Mouse (Mus musculus) layer of hippocampus, postnatal 14 days (tissue): ENCODE results near the gene Vwa3b. TPM values are rescaled to one million over a fixed set of nuclear protein-coding genes. Genes with fewer than 3 reads are reported as not detected.
A peak's percentile ranks its signal among the peaks of the same experiment; 100 is the strongest.

Source experiments
- DNase-seq, 2 experiments: peaks; one replicate each; pipeline ENCODE4 v3.0.0; 2021 to 2022; ENCODE audit warnings: low spot score in 2 of 2, mixed read lengths in 1 of 2
- total RNA-seq, 2 experiments: library from RNA; stranded (reverse); gene quantifications; 2 replicates each; pipeline ENCODE4 v1.2.3; 2021

The Vwa3b gene
- total RNA-seq, 2 experiments from 2014 or later, result 10.5 to 15.0 TPM

- no peak for DNase-seq
Measured at GRCm38 (mm10) chr1:37117964-37118363, 91.6 kb downstream of the Vwa3b start.

GRCm38 (mm10) chr1:37122306-37122705 is 95.9 kb downstream of the Vwa3b start:
- DNase-seq, result peak; percentile 49 to 60

- no peak for DNase-seq
Measured at GRCm38 (mm10) chr1:37122798-37123197, 96.4 kb downstream of the Vwa3b start.

GRCm38 (mm10) chr1:37124696-37125349 is 98.4 kb downstream of the Vwa3b start:
- no peak for DNase-seq

- DNase-seq, result no peak
Measured at GRCm38 (mm10) chr1:37130012-37130570, 103.7 kb downstream of the Vwa3b start.

GRCm38 (mm10) chr1:37131146-37131545 is 104.8 kb downstream of the Vwa3b start:
- DNase-seq, result no peak

- no peak for DNase-seq
Measured at GRCm38 (mm10) chr1:37132433-37132832, 106.0 kb downstream of the Vwa3b start.

GRCm38 (mm10) chr1:37145966-37146365 is 119.6 kb downstream of the Vwa3b start:
- no peak for DNase-seq

GRCm38 (mm10) chr1:37149866-37150265 is 123.5 kb downstream of the Vwa3b start:
- peak; percentile 17 to 58 for DNase-seq

GRCm38 (mm10) chr1:37151896-37152295 is 125.5 kb downstream of the Vwa3b start:
- no peak for DNase-seq

GRCm38 (mm10) chr1:37166066-37166465 is 139.7 kb downstream of the Vwa3b start:
- no peak for DNase-seq

- no peak for DNase-seq
Measured at GRCm38 (mm10) chr1:37167918-37168317, 141.5 kb downstream of the Vwa3b start.

- no peak for DNase-seq
Measured at GRCm38 (mm10) chr1:37177874-37178273, 151.5 kb downstream of the Vwa3b start.

GRCm38 (mm10) chr1:37179852-37180251 is 153.5 kb downstream of the Vwa3b start:
- DNase-seq, result no peak

GRCm38 (mm10) chr1:37187050-37187449 is 160.7 kb downstream of the Vwa3b start:
- DNase-seq, result no peak

- peak in 1 of 2 experiments; percentile 22 for DNase-seq
Measured at GRCm38 (mm10) chr1:37194607-37195006, 168.2 kb downstream of the Vwa3b start.

- DNase-seq, result no peak
Measured at GRCm38 (mm10) chr1:37201406-37201805, 175.0 kb downstream of the Vwa3b start.

- DNase-seq, result no peak
Measured at GRCm38 (mm10) chr1:37207743-37208142, 181.3 kb downstream of the Vwa3b start.

- DNase-seq, result no peak
Measured at GRCm38 (mm10) chr1:37212375-37212774, 186.0 kb downstream of the Vwa3b start.

- DNase-seq, result no peak
Measured at GRCm38 (mm10) chr1:37214144-37214543, 187.7 kb downstream of the Vwa3b start, which contains the start of gene Cnga3. TSS of gene Cnga3 (plus strand) at chr1:37214434.

GRCm38 (mm10) chr1:37218386-37218785 is 192.0 kb downstream of the Vwa3b start:
- no peak for DNase-seq

GRCm38 (mm10) chr1:37219593-37219992 is 193.2 kb downstream of the Vwa3b start:
- DNase-seq, result no peak
